ENCODE assay signal across 8 mouse cellular contexts in genomic region chr5:63938575-63938974, GRCm38 (mm10). TPM values are rescaled to one million over a fixed set of nuclear protein-coding genes. Genes with fewer than 3 reads are reported as not detected.
DNase-seq lines count a peak whose midpoint lies in the region.

No protein-coding gene starts in this region.

- H3K9me3 ChIP-seq in hindbrain, embryonic 10.5 days, result no peaks in the 10 kb centered on the region

- peaks cover 21% of the 10 kb centered on the region for H3K36me3 ChIP-seq in hindbrain, embryonic 10.5 days

- no peak overlapping the region for H3K27ac ChIP-seq in hindbrain, embryonic 10.5 days

- H3K4me3 ChIP-seq in hindbrain, embryonic 10.5 days, result no peak overlapping the region

- no peaks in the 10 kb centered on the region for H3K27me3 ChIP-seq in hindbrain, embryonic 10.5 days (ENCODE audit: insufficient read depth, poor library complexity, severe bottlenecking)

- 80% methylated on average over 4 of the region's 4 CpGs for WGBS in hindbrain, embryonic 10.5 days

- DNase-seq in adrenal gland, postnatal 14 days, result peak; percentile 40
- no peak for DNase-seq in adrenal gland, postnatal 25 days
- DNase-seq in thymus, postnatal 25 days, result peak; percentile 4
- DNase-seq in thymus, postnatal 36 days, result no peak
- DNase-seq in lung, postnatal 10 days, result peak; percentile 23
- DNase-seq in spleen, postnatal 4 days (ENCODE audit: low spot score in 2 of 2), result peak; percentile 27 to 69
- DNase-seq in frontal cortex, postnatal 36 days (ENCODE audit: low spot score in 2 of 2), result no peak
- DNase-seq in hindbrain, embryonic 10.5 days (ENCODE audit: low spot score), result no peak

- peaks cover 5% of the 10 kb centered on the region for H3K4me1 ChIP-seq in hindbrain, embryonic 10.5 days (replicated peaks)

RNA-seq across cellular contexts. Expression of gene Rell1, which starts 30.1 kb away (rescaled TPM):
- total RNA-seq in adrenal gland, postnatal 14 days (2021), result 46.5 and 50.0 TPM in 2 replicates
- total RNA-seq in adrenal gland, postnatal 25 days (2021), result 47.8 and 50.3 TPM in 2 replicates
- 11.5 and 15.1 TPM in 2 replicates for polyA plus RNA-seq in hindbrain, embryonic 10.5 days (2016; fragmentation: Nextera tagmentation; extraction: Ambion mirVana)

Comparison
In these comparisons a context has a peak if more than half of its experiments do, and no peak if none do; other contexts are left out.
1. DNase-seq: peak in adrenal gland, postnatal 14 days (single experiment), thymus, postnatal 25 days (single experiment), lung, postnatal 10 days (single experiment) and spleen, postnatal 4 days (2 of 2); none in adrenal gland, postnatal 25 days (single experiment), thymus, postnatal 36 days (0 of 2), frontal cortex, postnatal 36 days (0 of 2) and hindbrain, embryonic 10.5 days (single experiment).